Mouse (Mus musculus): ENCODE measurements around the gene Mcm5.

DNA sequence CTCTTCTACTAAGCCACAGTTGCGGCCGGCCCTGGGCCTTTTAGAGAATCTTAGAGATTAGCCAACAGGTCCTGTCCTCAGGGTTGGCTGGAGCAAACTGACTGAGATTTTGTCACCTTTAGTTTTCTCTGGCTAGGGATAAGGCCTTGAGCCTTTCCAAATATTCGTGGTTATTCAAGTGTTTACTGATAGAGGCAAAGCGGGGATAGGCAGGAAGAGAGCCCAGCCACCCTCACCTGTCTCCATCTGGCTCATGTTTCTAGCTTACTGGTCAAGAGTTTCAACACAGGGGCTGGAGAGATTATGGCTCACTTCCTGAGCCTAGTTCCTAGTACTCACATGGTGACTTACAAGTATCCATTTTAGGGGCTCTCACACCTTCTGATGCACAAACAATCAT, 6.4 kb upstream of the Mcm5 start:
- TF ChIP-seq EP300 (optimal IDR thresholded peaks at IDR 0.05) (no peak), CTCF (IDR thresholded peaks at IDR 0.05; ENCODE audit: low read depth) (no peak)
